Mouse (Mus musculus) MEL (cell line): Measurements from ENCODE around the gene Syt2.

Experiments used
- BHLHE40 ChIP-seq: IDR thresholded peaks from 2 replicates; pipeline ENCODE4 v1.6.1; 2012; ENCODE audit warnings: low read depth, mild to moderate bottlenecking, inconsistent platforms, low read length, improper control_type of control experiment, borderline replicate concordance
- CTCF ChIP-seq, 3 experiments: IDR thresholded peaks in 2 of 3; conservative IDR thresholded peaks in 1 of 3; 2 replicates each; pipeline ENCODE4 v1.5.1; 2011 to 2012; ENCODE audit warnings: low read length in 3 of 3, low read depth in 2 of 3, mild to moderate bottlenecking in 2 of 3, improper control_type of control experiment in 1 of 3, inconsistent platforms in 1 of 3, mixed read lengths in 1 of 3, moderate library complexity in 1 of 3; ENCODE audit not compliant: control insufficient read depth in 1 of 3, insufficient read depth in 1 of 3, poor library complexity in 1 of 3, severe bottlenecking in 1 of 3
- NELFE ChIP-seq: IDR thresholded peaks from 2 replicates; pipeline ENCODE4 v1.6.1; 2011; ENCODE audit warnings: low read depth, low read length, improper control_type of control experiment
- POLR2A ChIP-seq, 2 experiments: IDR thresholded peaks; 2 replicates each; pipeline ENCODE4 v1.6.1; 2011 to 2012; ENCODE audit warnings: low read length in 2 of 2, mild to moderate bottlenecking in 2 of 2, control low read depth in 1 of 2, improper control_type of control experiment in 1 of 2, low read depth in 1 of 2, moderate library complexity in 1 of 2; ENCODE audit not compliant: control insufficient read depth in 1 of 2, insufficient read depth in 1 of 2, poor library complexity in 1 of 2
- RCOR1 ChIP-seq: IDR thresholded peaks from 2 replicates; pipeline ENCODE4 v1.6.1; 2012; ENCODE audit warnings: low read depth, mild to moderate bottlenecking, inconsistent platforms, low read length, improper control_type of control experiment
- SMC3 ChIP-seq: IDR thresholded peaks from 2 replicates; pipeline ENCODE4 v1.6.1; 2011; ENCODE audit warnings: low read depth, low read length, improper control_type of control experiment

GRCm38 (mm10) chr1:134761534-134761933, 115.1 kb downstream of the Syt2 start:
- TF ChIP-seq SMC3: no peak
- no peak for TF ChIP-seq CTCF (IDR thresholded peaks at IDR 0.05 in 2 of 3, conservative IDR thresholded peaks at IDR 0.05 in 1 of 3; ENCODE audit: control insufficient read depth in 1 of 3, insufficient read depth in 1 of 3, low read depth in 2 of 3, low read length in 3 of 3, poor library complexity in 1 of 3, severe bottlenecking in 1 of 3)
- no peak for TF ChIP-seq POLR2A (IDR thresholded peaks at IDR 0.05; ENCODE audit: control insufficient read depth in 1 of 2, insufficient read depth in 1 of 2, low read depth in 1 of 2, low read length in 2 of 2, poor library complexity in 1 of 2)
- TF ChIP-seq RCOR1: no peak
- no peak for TF ChIP-seq BHLHE40
- TF ChIP-seq NELFE: no peak
